8 mouse cellular contexts compared by ENCODE assay signal in the genomic region with DNA sequence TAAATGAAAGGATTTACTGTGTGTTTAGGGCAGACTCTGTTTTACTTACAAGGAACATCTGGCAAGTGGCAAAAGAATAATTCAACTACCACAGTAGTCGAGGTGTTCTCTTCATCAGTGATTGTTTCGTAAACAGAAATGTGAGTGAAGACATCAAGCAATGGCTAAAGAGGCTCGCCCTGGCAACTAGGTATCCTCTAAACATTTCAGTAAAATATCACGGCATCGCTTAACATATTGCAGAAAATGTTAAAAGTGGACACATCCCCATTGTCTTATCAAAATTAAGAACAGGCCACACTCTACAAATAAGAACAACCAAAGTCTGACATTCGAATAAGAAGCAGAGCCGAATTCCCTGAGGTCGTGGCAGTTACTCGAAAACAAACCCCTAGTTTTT. TPM values are rescaled to one million over a fixed set of nuclear protein-coding genes. Genes with fewer than 3 reads are reported as not detected.
DNase-seq lines count a peak whose midpoint lies in the region; ATAC-seq and TF ChIP-seq lines count a peak whose summit lies in the region.

No protein-coding gene starts in this region.

- H3K9ac ChIP-seq in heart, embryonic 14.5 days (ENCODE audit: low read length), result peak overlapping the region; percentile 90
- H3K9ac ChIP-seq in ES-E14 (ENCODE audit: insufficient read depth, low read depth, low read length, poor library complexity, severe bottlenecking), result peak overlapping the region; percentile 96
- H3K9ac ChIP-seq in heart, postnatal 0 days (replicated peaks; ENCODE audit: low read depth, low read length), result peak overlapping the region; percentile 94

- no peak for TF ChIP-seq EP300 in heart, postnatal 0 days (IDR thresholded peaks at IDR 0.05; ENCODE audit: low read depth)

- peak overlapping the region; percentile 79 for H3K4me2 ChIP-seq in heart, embryonic 14.5 days (ENCODE audit: low read length)
- H3K4me2 ChIP-seq in heart, postnatal 0 days (ENCODE audit: low read depth, low read length), result peak overlapping the region; percentile 98

- H3K27me3 ChIP-seq in heart, embryonic 14.5 days (ENCODE audit: control insufficient read depth, insufficient read depth, low read length), result 0 out of 2 replicates have a peak, but pooled peaks cover 2% of the 10 kb centered on the region
- H3K27me3 ChIP-seq in heart, postnatal 0 days (ENCODE audit: control insufficient read depth, insufficient read depth, low read length), result no peaks in the 10 kb centered on the region
- H3K27me3 ChIP-seq in midbrain, embryonic 10.5 days (ENCODE audit: low read depth, poor library complexity, severe bottlenecking), result peaks cover 31% of the 10 kb centered on the region

- H3K36me3 ChIP-seq in heart, embryonic 14.5 days (ENCODE audit: control insufficient read depth, insufficient read depth, low read length), result peaks cover 7% of the 10 kb centered on the region
- H3K36me3 ChIP-seq in ES-E14 (ENCODE audit: control insufficient read depth, insufficient read depth, low read length, poor library complexity, severe bottlenecking), result peaks cover 8% of the 10 kb centered on the region; the same call in 1 of the 2 replicates
- peaks cover 6% of the 10 kb centered on the region; the same call in 1 of the 2 replicates for H3K36me3 ChIP-seq in heart, postnatal 0 days (replicated peaks; ENCODE audit: control insufficient read depth, insufficient read depth, low read length)
- H3K36me3 ChIP-seq in midbrain, embryonic 10.5 days, result peaks cover 19% of the 10 kb centered on the region

- peak overlapping the region; percentile 79 to 90 for H3K4me3 ChIP-seq in heart, embryonic 14.5 days (ENCODE audit: control insufficient read depth in 1 of 2, insufficient read depth in 1 of 2, low read depth in 1 of 2, low read length in 2 of 2)
- peak overlapping the region; percentile 80 to 97 for H3K4me3 ChIP-seq in ES-E14 (ENCODE audit: insufficient read depth in 1 of 2, low read depth in 1 of 2, low read length in 2 of 2, poor library complexity in 1 of 2, severe bottlenecking in 1 of 2)
- H3K4me3 ChIP-seq in heart, postnatal 0 days (ENCODE audit: low read depth, low read length), result peak overlapping the region; percentile 99
- H3K4me3 ChIP-seq in midbrain, embryonic 10.5 days, result peak overlapping the region; percentile 98

- 23% methylated on average over 9 of the region's 9 CpGs for WGBS in heart, embryonic 14.5 days
- WGBS in heart, postnatal 0 days, result 21% methylated on average over 9 of the region's 9 CpGs
- 30% methylated on average over 9 of the region's 9 CpGs for WGBS in midbrain, embryonic 10.5 days

- in situ Hi-C loops in ES-E14 (cut with MboI; ENCODE audit: low sequenced_read_pairs in 2 of 2, unreplicated experiment in 2 of 2), result no loop called here

- no peak for TF ChIP-seq CTCF in heart, postnatal 0 days (IDR thresholded peaks at IDR 0.05; ENCODE audit: low read depth)

- DNase-seq in heart, adult 18-20 months, result no peak
- no peak for DNase-seq in ES-E14 (ENCODE audit: low read depth, low spot score)
- DNase-seq in heart, postnatal 0 days (ENCODE audit: low spot score), result no peak
- DNase-seq in midbrain, embryonic 10.5 days (ENCODE audit: low spot score), result no peak
- DNase-seq in c-Kit-positive CD71-positive TER-119-positive erythroid progenitor cells, embryonic 14.5 days (ENCODE audit: low spot score), result no peak
- DNase-seq in urinary bladder, postnatal 36 days (ENCODE audit: low spot score in 2 of 2), result no peak
- DNase-seq in adrenal gland, adult 8-10 months, result no peak

- peaks cover 5% of the 10 kb centered on the region; the same call in 1 of the 2 replicates for H3K9me3 ChIP-seq in heart, embryonic 14.5 days (ENCODE audit: control insufficient read depth, low read length)
- no peaks in the 10 kb centered on the region for H3K9me3 ChIP-seq in ES-E14 (ENCODE audit: control insufficient read depth, insufficient read depth, low read depth, low read length)
- H3K9me3 ChIP-seq in heart, postnatal 0 days (replicated peaks; ENCODE audit: control insufficient read depth, low read length), result no peaks in the 10 kb centered on the region
- H3K9me3 ChIP-seq in midbrain, embryonic 10.5 days (replicated peaks), result no peaks in the 10 kb centered on the region

- peaks cover 6 to 10% of the 10 kb centered on the region in 2 experiments for H3K4me1 ChIP-seq in heart, embryonic 14.5 days (ENCODE audit: control insufficient read depth in 2 of 2, insufficient read depth in 2 of 2, low read length in 2 of 2)
- peaks cover 2 to 14% of the 10 kb centered on the region in 2 experiments; a peak in 1 of 4 replicates for H3K4me1 ChIP-seq in ES-E14 (ENCODE audit: control insufficient read depth in 2 of 2, insufficient read depth in 2 of 2, low read length in 2 of 2, poor library complexity in 1 of 2)
- peaks cover 15% of the 10 kb centered on the region for H3K4me1 ChIP-seq in heart, postnatal 0 days (ENCODE audit: control insufficient read depth, insufficient read depth)
- H3K4me1 ChIP-seq in midbrain, embryonic 10.5 days, result peaks cover 38% of the 10 kb centered on the region

- H3K27ac ChIP-seq in heart, embryonic 14.5 days (replicated peaks in 1 of 2; ENCODE audit: control insufficient read depth in 1 of 2, insufficient read depth in 1 of 2, low read depth in 2 of 2, low read length in 2 of 2), result peak overlapping the region in 1 of 2 experiments; percentile 46; a peak in 1 of 4 replicates
- no peak overlapping the region for H3K27ac ChIP-seq in ES-E14 (ENCODE audit: insufficient read depth, low read depth, low read length, poor library complexity, severe bottlenecking)
- no peak overlapping the region for H3K27ac ChIP-seq in heart, postnatal 0 days (ENCODE audit: low read depth)
- peak overlapping the region; percentile 94 for H3K27ac ChIP-seq in midbrain, embryonic 10.5 days (replicated peaks)

- no peak for ATAC-seq in heart, embryonic 14.5 days (ENCODE audit: insufficient number of reproducible peaks, insufficient read depth, low FRiP score, low read depth)
- no peak for ATAC-seq in heart, postnatal 0 days (ENCODE audit: insufficient read depth, low read depth)

TF ChIP-seq in ES-E14, 5 proteins besides CTCF, POLR2A, EP300 and RAD21:
- TF ChIP-seq HCFC1 (IDR thresholded peaks at IDR 0.05; ENCODE audit: borderline replicate concordance, insufficient read depth, low read length), result no peak
- no peak for TF ChIP-seq ZC3H11A (IDR thresholded peaks at IDR 0.05; ENCODE audit: borderline replicate concordance, low read depth, low read length)
- no peak for TF ChIP-seq MAFK (IDR thresholded peaks at IDR 0.05; ENCODE audit: insufficient read depth, low read depth, low read length)
- TF ChIP-seq ZNF384 (IDR thresholded peaks at IDR 0.05; ENCODE audit: low read depth, low read length), result no peak
- TF ChIP-seq CHD2 (IDR thresholded peaks at IDR 0.05; ENCODE audit: low read depth, low read length), result no peak

RNA-seq across cellular contexts. Expression of a gene that starts 0.7 kb away (rescaled TPM):
- polyA plus RNA-seq in heart, embryonic 14.5 days (2014; fragmentation: Nextera tagmentation; extraction: Ambion mirVana), result 35.9 and 39.9 TPM in 2 replicates
- 10 to 100 TPM; 16.9 to 18.4 TPM for total RNA-seq in heart, adult 18-20 months (2021)
- 45.2 and 66.4 TPM in 2 replicates for total RNA-seq in ES-E14 (2012; rRNA removed)
- total RNA-seq in heart, postnatal 0 days (2014; rRNA removed; ENCODE audit: low replicate concordance), result 9.0 and 12.6 TPM in 2 replicates
- 19.9 TPM in 2 replicates for polyA plus RNA-seq in heart, postnatal 0 days (2015; fragmentation: Nextera tagmentation; extraction: Ambion mirVana)
- 45.3 and 51.4 TPM in 2 replicates for polyA plus RNA-seq in midbrain, embryonic 10.5 days (2016; fragmentation: Nextera tagmentation; extraction: Ambion mirVana)
- 10 to 100 TPM; 32.3 to 57.1 (median 44.0) TPM for total RNA-seq in adrenal gland, adult 8-10 months (2022)

RNA-seq across cellular contexts. Expression of a gene that starts 4.2 kb away (rescaled TPM):
- 0.58 and 1.2 TPM in 2 replicates for polyA plus RNA-seq in heart, embryonic 14.5 days (2014; fragmentation: Nextera tagmentation; extraction: Ambion mirVana)
- under 1 TPM in 1 of 2 experiments, not detected in 1; 0.31 TPM for total RNA-seq in heart, adult 18-20 months (2021)
- 0.53 and 0.62 TPM in 2 replicates for total RNA-seq in ES-E14 (2012; rRNA removed)
- 0.43 TPM in 1 of 2 replicates, not detected in the other for total RNA-seq in heart, postnatal 0 days (2014; rRNA removed; ENCODE audit: low replicate concordance)
- polyA plus RNA-seq in heart, postnatal 0 days (2015; fragmentation: Nextera tagmentation; extraction: Ambion mirVana), result 0.30 and 0.40 TPM in 2 replicates
- polyA plus RNA-seq in midbrain, embryonic 10.5 days (2016; fragmentation: Nextera tagmentation; extraction: Ambion mirVana), result 0.28 and 0.30 TPM in 2 replicates
- total RNA-seq in adrenal gland, adult 8-10 months (2022), result under 1 TPM; 0.15 to 0.86 (median 0.67) TPM

RNA-seq across cellular contexts. Expression of a gene that starts 43.5 kb away (rescaled TPM):
- polyA plus RNA-seq in heart, embryonic 14.5 days (2014; fragmentation: Nextera tagmentation; extraction: Ambion mirVana), result 65.5 and 94.5 TPM in 2 replicates
- total RNA-seq in heart, adult 18-20 months (2021), result 10 to 100 TPM; 60.2 to 65.0 TPM
- total RNA-seq in ES-E14 (2012; rRNA removed), result 652 and 719 TPM in 2 replicates
- 51.7 and 61.1 TPM in 2 replicates for total RNA-seq in heart, postnatal 0 days (2014; rRNA removed; ENCODE audit: low replicate concordance)
- polyA plus RNA-seq in heart, postnatal 0 days (2015; fragmentation: Nextera tagmentation; extraction: Ambion mirVana), result 52.1 and 57.5 TPM in 2 replicates
- polyA plus RNA-seq in midbrain, embryonic 10.5 days (2016; fragmentation: Nextera tagmentation; extraction: Ambion mirVana), result 88.2 and 104 TPM in 2 replicates
- 10 to 100 TPM; 69.0 to 90.4 (median 76.6) TPM for total RNA-seq in adrenal gland, adult 8-10 months (2022)
